Mouse (Mus musculus) CD4-positive, CD25-positive, alpha-beta regulatory T cell, adult 2 months (primary cell): Measurements from ENCODE around the gene Adprh.

ENCODE experiments used
- DNase-seq: peaks from one replicate; pipeline ENCODE4 v3.0.0-alpha.2; 2012; ENCODE audit warnings: low read depth, low spot score

The Adprh gene

GRCm38 (mm10) chr16:38443721-38444464, 8.6 kb downstream of the Adprh start:
- no peak for DNase-seq

- DNase-seq, result no peak
Observed at GRCm38 (mm10) chr16:38442216-38442615, 10.3 kb downstream of the Adprh start.

- no peak for DNase-seq
Observed at GRCm38 (mm10) chr16:38441611-38442010, 10.9 kb downstream of the Adprh start.

- no peak for DNase-seq
Observed at GRCm38 (mm10) chr16:38440403-38440802, 12.1 kb downstream of the Adprh start.

- no peak for DNase-seq
Observed at GRCm38 (mm10) chr16:38439190-38439589, 13.3 kb downstream of the Adprh start.

GRCm38 (mm10) chr16:38434295-38434795, 18.2 kb downstream of the Adprh start:
- DNase-seq, result no peak

GRCm38 (mm10) chr16:38433514-38433913, 19.0 kb downstream of the Adprh start:
- no peak for DNase-seq

GRCm38 (mm10) chr16:38432498-38433425, 19.7 kb downstream of the Adprh start, which contains the start of gene Pla1a:
Pla1a (minus strand) TSS chr16:38433145.
- no peak for DNase-seq

- DNase-seq, result no peak
Observed at GRCm38 (mm10) chr16:38431446-38432185, 20.9 kb downstream of the Adprh start.

DNA sequence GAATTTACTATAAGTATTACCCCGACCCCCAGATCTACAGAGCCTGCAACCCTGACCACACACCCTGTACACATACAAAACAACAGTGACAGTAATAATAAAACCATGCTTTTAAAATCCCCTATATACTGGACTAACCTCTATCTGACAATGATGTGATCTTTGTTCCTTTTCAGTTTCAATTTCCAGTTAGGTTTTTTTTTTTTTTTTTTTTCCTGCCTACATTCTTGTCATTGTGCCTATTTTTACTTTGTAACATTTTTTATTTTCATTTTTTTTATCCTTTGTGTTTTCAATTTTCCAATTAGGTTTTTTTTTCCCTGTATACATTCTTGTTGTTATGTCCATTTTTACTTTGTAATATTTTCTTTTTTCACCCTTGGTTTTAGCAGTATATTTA, 26.7 kb downstream of the Adprh start:
- no peak for DNase-seq

- DNase-seq, result no peak
Observed at GRCm38 (mm10) chr16:38425374-38425773, 27.1 kb downstream of the Adprh start.

- DNase-seq, result no peak
Observed at GRCm38 (mm10) chr16:38414953-38415352, 37.5 kb downstream of the Adprh start.

GRCm38 (mm10) chr16:38408416-38408815, 44.1 kb downstream of the Adprh start:
- no peak for DNase-seq

GRCm38 (mm10) chr16:38407584-38407983, 44.9 kb downstream of the Adprh start:
- DNase-seq, result peak; percentile 31

- peak; percentile 38 for DNase-seq
Observed at GRCm38 (mm10) chr16:38406708-38407107, 45.8 kb downstream of the Adprh start.

- no peak for DNase-seq
Observed at GRCm38 (mm10) chr16:38406293-38406692, 46.2 kb downstream of the Adprh start.

GRCm38 (mm10) chr16:38403639-38404038, 48.9 kb downstream of the Adprh start:
- peak; percentile 73 for DNase-seq

GRCm38 (mm10) chr16:38401468-38401867, 51.0 kb downstream of the Adprh start:
- DNase-seq, result no peak

GRCm38 (mm10) chr16:38400311-38400960, 52.1 kb downstream of the Adprh start:
- no peak for DNase-seq

- peak; percentile 25 for DNase-seq
Observed at GRCm38 (mm10) chr16:38399531-38400231, 52.8 kb downstream of the Adprh start.
